Mouse (Mus musculus): ENCODE results near the gene Sema4a.

Sema4a gene

GRCm38 (mm10) chr3:88450379-88451131 lies 10.4 kb downstream of the Sema4a start:
- no peak for TF ChIP-seq NANOG (IDR thresholded peaks at IDR 0.05; ENCODE audit: borderline replicate concordance, low read length)
- no peak for TF ChIP-seq POU5F1 (IDR thresholded peaks at IDR 0.05; ENCODE audit: borderline replicate concordance, low read length)
- no peak for TF ChIP-seq CTCF (conservative IDR thresholded peaks at IDR 0.05; ENCODE audit: low read length)
- Histone ChIP-seq H3K9me3 (ENCODE audit: low read length) (no peaks in the 10 kb centered on the region), H3K36me3 (ENCODE audit: insufficient read depth, low read length) (no peaks in the 10 kb centered on the region), H3K4me3 (replicated peaks; ENCODE audit: low read length) (no peak overlapping the region), H3K27me3 (ENCODE audit: insufficient read depth, low read length) (peaks cover 60% of the 10 kb centered on the region), H3K4me1 (replicated peaks; ENCODE audit: low read depth, low read length) (peaks cover 50% of the 10 kb centered on the region)

- H3K27me3 ChIP-seq (ENCODE audit: insufficient read depth, low read length): peaks cover 52% of the 10 kb centered on the region
- H3K36me3 ChIP-seq (ENCODE audit: insufficient read depth, low read length): no peaks in the 10 kb centered on the region
- TF ChIP-seq CTCF (conservative IDR thresholded peaks at IDR 0.05; ENCODE audit: low read length): no peak; the same call in 1 of the 2 replicates
- H3K9me3 ChIP-seq (ENCODE audit: low read length): no peaks in the 10 kb centered on the region
- peak overlapping the region; percentile 64 for H3K4me3 ChIP-seq (replicated peaks; ENCODE audit: low read length)
- H3K4me1 ChIP-seq (replicated peaks; ENCODE audit: low read depth, low read length): peaks cover 39% of the 10 kb centered on the region
Observed at GRCm38 (mm10) chr3:88449395-88450023, 11.5 kb downstream of the Sema4a start.

- H3K36me3 ChIP-seq (ENCODE audit: insufficient read depth, low read length): no peaks in the 10 kb centered on the region
- no peak overlapping the region for H3K4me3 ChIP-seq (replicated peaks; ENCODE audit: low read length)
- H3K4me1 ChIP-seq (replicated peaks; ENCODE audit: low read depth, low read length): peaks cover 43% of the 10 kb centered on the region
- H3K27me3 ChIP-seq (ENCODE audit: insufficient read depth, low read length): peaks cover 43% of the 10 kb centered on the region
- H3K9me3 ChIP-seq (ENCODE audit: low read length): no peaks in the 10 kb centered on the region
- TF ChIP-seq CTCF (conservative IDR thresholded peaks at IDR 0.05; ENCODE audit: low read length) (no peak), POU5F1 (IDR thresholded peaks at IDR 0.05; ENCODE audit: borderline replicate concordance, low read length) (no peak), NANOG (IDR thresholded peaks at IDR 0.05; ENCODE audit: borderline replicate concordance, low read length) (no peak)
Observed at GRCm38 (mm10) chr3:88448443-88448842, 12.5 kb downstream of the Sema4a start.

- Histone ChIP-seq H3K4me1 (replicated peaks; ENCODE audit: low read depth, low read length) (peaks cover 43% of the 10 kb centered on the region), H3K9me3 (ENCODE audit: low read length) (no peaks in the 10 kb centered on the region), H3K36me3 (ENCODE audit: insufficient read depth, low read length) (no peaks in the 10 kb centered on the region), H3K4me3 (replicated peaks; ENCODE audit: low read length) (no peak overlapping the region; the same call in 1 of the 2 replicates), H3K27me3 (ENCODE audit: insufficient read depth, low read length) (peaks cover 36% of the 10 kb centered on the region)
- TF ChIP-seq CTCF (conservative IDR thresholded peaks at IDR 0.05; ENCODE audit: low read length) (no peak), NANOG (IDR thresholded peaks at IDR 0.05; ENCODE audit: borderline replicate concordance, low read length) (no peak), POU5F1 (IDR thresholded peaks at IDR 0.05; ENCODE audit: borderline replicate concordance, low read length) (no peak)
Observed at GRCm38 (mm10) chr3:88447676-88448183, 13.3 kb downstream of the Sema4a start.

GRCm38 (mm10) chr3:88446471-88447123 lies 14.4 kb downstream of the Sema4a start:
- Histone ChIP-seq H3K4me1 (replicated peaks; ENCODE audit: low read depth, low read length) (peaks cover 53% of the 10 kb centered on the region), H3K9me3 (ENCODE audit: low read length) (no peaks in the 10 kb centered on the region), H3K4me3 (replicated peaks; ENCODE audit: low read length) (no peak overlapping the region), H3K36me3 (ENCODE audit: insufficient read depth, low read length) (no peaks in the 10 kb centered on the region), H3K27me3 (ENCODE audit: insufficient read depth, low read length) (peaks cover 25% of the 10 kb centered on the region)
- no peak for TF ChIP-seq NANOG (IDR thresholded peaks at IDR 0.05; ENCODE audit: borderline replicate concordance, low read length)
- no peak for TF ChIP-seq CTCF (conservative IDR thresholded peaks at IDR 0.05; ENCODE audit: low read length)
- TF ChIP-seq POU5F1 (IDR thresholded peaks at IDR 0.05; ENCODE audit: borderline replicate concordance, low read length): no peak

- Histone ChIP-seq H3K9me3 (ENCODE audit: low read length) (no peaks in the 10 kb centered on the region), H3K4me3 (replicated peaks; ENCODE audit: low read length) (no peak overlapping the region), H3K27me3 (ENCODE audit: insufficient read depth, low read length) (no peaks in the 10 kb centered on the region), H3K4me1 (replicated peaks; ENCODE audit: low read depth, low read length) (peaks cover 69% of the 10 kb centered on the region), H3K36me3 (ENCODE audit: insufficient read depth, low read length) (peaks cover 5% of the 10 kb centered on the region; the same call in 1 of the 2 replicates)
- no peak for TF ChIP-seq POU5F1 (IDR thresholded peaks at IDR 0.05; ENCODE audit: borderline replicate concordance, low read length)
- no peak for TF ChIP-seq NANOG (IDR thresholded peaks at IDR 0.05; ENCODE audit: borderline replicate concordance, low read length)
- TF ChIP-seq CTCF (conservative IDR thresholded peaks at IDR 0.05; ENCODE audit: low read length): no peak
Observed at GRCm38 (mm10) chr3:88442888-88443287, 18.1 kb downstream of the Sema4a start.

GRCm38 (mm10) chr3:88442488-88442887 lies 18.5 kb downstream of the Sema4a start:
- Histone ChIP-seq H3K4me3 (replicated peaks; ENCODE audit: low read length) (no peak overlapping the region), H3K9me3 (ENCODE audit: low read length) (no peaks in the 10 kb centered on the region), H3K4me1 (replicated peaks; ENCODE audit: low read depth, low read length) (peaks cover 69% of the 10 kb centered on the region), H3K36me3 (ENCODE audit: insufficient read depth, low read length) (peaks cover 9% of the 10 kb centered on the region; the same call in 1 of the 2 replicates), H3K27me3 (ENCODE audit: insufficient read depth, low read length) (no peaks in the 10 kb centered on the region)
- TF ChIP-seq CTCF (conservative IDR thresholded peaks at IDR 0.05; ENCODE audit: low read length) (no peak), POU5F1 (IDR thresholded peaks at IDR 0.05; ENCODE audit: borderline replicate concordance, low read length) (no peak), NANOG (IDR thresholded peaks at IDR 0.05; ENCODE audit: borderline replicate concordance, low read length) (no peak)

All from E14TG2a.4 (cell line).